Mouse (Mus musculus) heart, adult 2 months (tissue): ENCODE measurements around the gene Ppa2. TPM values are rescaled to one million over a fixed set of nuclear protein-coding genes. Genes with fewer than 3 reads are reported as not detected.

Source experiments
- DNase-seq, 2 experiments: peaks; one replicate each; pipeline ENCODE4 v3.0.0; 2021
- H3K27ac ChIP-seq: fragments of 200-600 bp; 2 replicates; pipeline ENCODE4 v1.8.1; 2022
- H3K27me3 ChIP-seq: fragments of 200-500 bp; 2 replicates; pipeline ENCODE4 v1.6.1; 2012; ENCODE audit warnings: mild to moderate bottlenecking, low read length, inconsistent platforms, mixed read lengths; ENCODE audit not compliant: control insufficient read depth, insufficient read depth
- H3K36me3 ChIP-seq: fragments of 200-500 bp; 2 replicates; pipeline ENCODE4 v1.6.1; 2012; ENCODE audit warnings: low read length, inconsistent platforms; ENCODE audit not compliant: control insufficient read depth, insufficient read depth
- H3K4me1 ChIP-seq: fragments of 200-500 bp; 2 replicates; pipeline ENCODE4 v1.6.1; 2011; ENCODE audit warnings: low read length; ENCODE audit not compliant: control insufficient read depth, insufficient read depth
- H3K4me3 ChIP-seq: fragments of 200-600 bp; 2 replicates; pipeline ENCODE4 v1.8.1; 2022
- H3K79me2 ChIP-seq: fragments of 200-500 bp; replicated peaks from 2 replicates; pipeline ENCODE4 v1.6.1; 2012; ENCODE audit warnings: mild to moderate bottlenecking, inconsistent platforms, low read length, moderate library complexity, mixed read lengths; ENCODE audit not compliant: control insufficient read depth, insufficient read depth
- H3K9ac ChIP-seq: fragments of 200-500 bp; 2 replicates; pipeline ENCODE4 v1.6.1; 2012; ENCODE audit warnings: low read depth, mild to moderate bottlenecking, control low read depth, inconsistent platforms, low read length, mixed read lengths
- CTCF ChIP-seq: fragments of 200-600 bp; IDR thresholded peaks from 2 replicates; pipeline ENCODE4 v1.8.1; 2022; ENCODE audit warnings: antibody characterized with exemption, mild to moderate bottlenecking, moderate library complexity
- EP300 ChIP-seq: fragments of 200-500 bp; IDR thresholded peaks from 2 replicates; pipeline ENCODE4 v1.6.1; 2011; ENCODE audit warnings: low read depth, low read length, control low read depth; ENCODE audit not compliant: insufficient read depth
- POLR2A ChIP-seq: fragments of 200-500 bp; IDR thresholded peaks from 2 replicates; pipeline ENCODE4 v1.6.1; 2011; ENCODE audit warnings: mild to moderate bottlenecking, low read depth, low read length, control low read depth; ENCODE audit not compliant: insufficient read depth
- WGBS: fragments of 180-500 bp; shearing (Covaris S2); methylation state at CpG from one replicate; pipeline ENCODE4 v1.1.7; 2018; 5-methylcytosine and 5-hydroxymethylcytosine counted together
- intact Hi-C: fragments of 180-260 bp; cut with DNase I; formaldehyde crosslinking; loops from one replicate; pipeline ENCODE4 v1.15.1; 2025
- polyA plus RNA-seq: library from polyadenylated mRNA; depleted of rRNA; stranded (reverse); fragments of >200 nt; gene quantifications from 2 replicates; pipeline ENCODE4 v1.2.3, GENCODE M21; 2012
- total RNA-seq, 2 experiments: library from RNA; stranded (reverse); gene quantifications; 2 replicates each; pipeline ENCODE4 v1.2.3; 2021

Gene Ppa2
- total and polyA plus RNA-seq, 3 experiments, result 78.5 to 144 (median 126) TPM

DNA sequence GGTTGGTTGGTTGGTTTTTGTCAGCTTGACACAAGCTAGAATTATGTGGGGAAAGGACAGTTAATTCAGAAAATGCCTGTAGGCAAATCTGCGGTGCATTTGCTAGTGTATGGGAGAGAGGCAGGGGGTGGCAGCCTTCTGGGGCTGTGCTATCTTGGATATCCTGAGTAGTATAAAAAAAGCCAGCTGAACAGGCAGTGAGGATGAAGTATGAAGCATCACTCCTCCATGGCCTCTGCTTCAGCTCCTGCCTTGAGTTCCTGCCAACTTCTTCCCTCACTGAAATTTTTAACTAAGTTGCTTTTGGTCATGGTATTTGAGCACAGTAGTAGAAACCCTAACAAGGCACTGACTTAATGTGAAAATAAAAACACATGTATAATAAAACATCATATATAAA, 70.1 kb downstream of the Ppa2 start:
- Histone ChIP-seq H3K27ac (no peak overlapping the region), H3K4me3 (no peak overlapping the region), H3K27me3 (no peaks in the 10 kb centered on the region), H3K79me2 (no peaks in the 10 kb centered on the region), H3K36me3 (no peaks in the 10 kb centered on the region), H3K4me1 (peaks cover 1% of the 10 kb centered on the region; the same call in 1 of the 2 replicates), H3K9ac (no peak overlapping the region)
- WGBS, result 97% methylated on average over 1 of the region's 1 CpGs
- no peak for DNase-seq
- intact Hi-C loops, result no loop called here
- TF ChIP-seq EP300 (no peak), CTCF (no peak), POLR2A (no peak)

GRCm38 (mm10) chr3:133381519-133381918, 71.6 kb downstream of the Ppa2 start:
- TF ChIP-seq CTCF (no peak), POLR2A (no peak), EP300 (no peak)
- 87% methylated on average over 11 of the region's 11 CpGs for WGBS
- intact Hi-C loops, result no loop called here
- Histone ChIP-seq H3K27me3 (no peaks in the 10 kb centered on the region), H3K4me3 (no peak overlapping the region), H3K79me2 (no peaks in the 10 kb centered on the region), H3K36me3 (no peaks in the 10 kb centered on the region), H3K27ac (no peak overlapping the region), H3K9ac (no peak overlapping the region), H3K4me1 (peaks cover 1% of the 10 kb centered on the region; the same call in 1 of the 2 replicates)
- DNase-seq, result no peak

DNA sequence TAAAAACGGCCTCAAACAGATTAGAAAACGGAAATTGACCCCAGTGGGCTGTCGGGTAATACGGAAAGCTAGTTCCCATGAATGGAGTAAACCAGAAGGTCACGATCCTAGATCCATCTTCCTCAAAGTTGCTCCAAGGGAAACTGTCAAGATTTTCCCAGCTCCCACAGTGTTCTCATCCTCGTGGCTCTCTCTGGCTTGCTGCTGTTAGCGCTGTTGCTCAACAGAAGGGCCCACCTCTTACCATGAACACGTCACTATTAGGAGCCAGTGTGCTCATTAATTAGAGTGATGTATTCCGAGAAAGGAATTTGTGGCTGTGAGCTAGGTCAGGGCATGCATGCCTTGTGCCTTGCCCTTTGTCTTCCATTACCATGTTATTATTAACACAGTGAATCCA, 72.2 kb downstream of the Ppa2 start:
- Histone ChIP-seq H3K79me2 (no peaks in the 10 kb centered on the region), H3K4me1 (peaks cover 1% of the 10 kb centered on the region; the same call in 1 of the 2 replicates), H3K27ac (no peak overlapping the region), H3K4me3 (no peak overlapping the region), H3K27me3 (no peaks in the 10 kb centered on the region), H3K36me3 (no peaks in the 10 kb centered on the region), H3K9ac (no peak overlapping the region)
- TF ChIP-seq EP300 (no peak), CTCF (no peak), POLR2A (no peak)
- intact Hi-C loops, result no loop called here
- no peak for DNase-seq
- WGBS, result 78% methylated on average over 9 of the region's 9 CpGs

GRCm38 (mm10) chr3:133384164-133384708, 74.3 kb downstream of the Ppa2 start:
- H3K27me3 ChIP-seq, result no peaks in the 10 kb centered on the region
- no peaks in the 10 kb centered on the region for H3K79me2 ChIP-seq
- intact Hi-C loops, result no loop called here
- H3K4me1 ChIP-seq, result peaks cover 1% of the 10 kb centered on the region; the same call in 1 of the 2 replicates
- TF ChIP-seq CTCF (no peak), POLR2A (no peak), EP300 (no peak)
- 40% methylated on average over 6 of the region's 6 CpGs for WGBS
- H3K9ac ChIP-seq, result no peak overlapping the region
- H3K4me3 ChIP-seq, result no peak overlapping the region
- DNase-seq, result no peak
- no peaks in the 10 kb centered on the region for H3K36me3 ChIP-seq
- no peak overlapping the region for H3K27ac ChIP-seq

GRCm38 (mm10) chr3:133387283-133387682, 77.4 kb downstream of the Ppa2 start:
- H3K9ac ChIP-seq, result no peak overlapping the region
- no peaks in the 10 kb centered on the region for H3K79me2 ChIP-seq
- no peak for DNase-seq
- intact Hi-C loops, result no loop called here
- H3K36me3 ChIP-seq, result no peaks in the 10 kb centered on the region
- TF ChIP-seq CTCF (no peak), POLR2A (no peak), EP300 (no peak)
- 86% methylated on average over 7 of the region's 7 CpGs for WGBS
- H3K27me3 ChIP-seq, result no peaks in the 10 kb centered on the region
- H3K4me1 ChIP-seq, result peaks cover 1% of the 10 kb centered on the region; the same call in 1 of the 2 replicates
- no peak overlapping the region for H3K27ac ChIP-seq
- no peak overlapping the region for H3K4me3 ChIP-seq

GRCm38 (mm10) chr3:133389803-133390387, 80.0 kb downstream of the Ppa2 start:
- no peak for DNase-seq
- intact Hi-C loops, result no loop called here
- no peaks in the 10 kb centered on the region for H3K79me2 ChIP-seq
- no peak overlapping the region for H3K27ac ChIP-seq
- no peaks in the 10 kb centered on the region for H3K27me3 ChIP-seq
- H3K36me3 ChIP-seq, result no peaks in the 10 kb centered on the region
- no peak overlapping the region for H3K9ac ChIP-seq
- TF ChIP-seq EP300 (no peak), POLR2A (no peak), CTCF (no peak)
- no peaks in the 10 kb centered on the region for H3K4me1 ChIP-seq
- H3K4me3 ChIP-seq, result no peak overlapping the region
- 88% methylated on average over 10 of the region's 10 CpGs for WGBS
